Mouse (Mus musculus) MEL (cell line): ENCODE measurements around the gene Syt16. TPM values are rescaled to one million over a fixed set of nuclear protein-coding genes. Genes with fewer than 3 reads are reported as not detected.

Source experiments
- DNase-seq: peaks from one replicate; pipeline ENCODE4 v3.0.0; 2011; ENCODE audit warnings: low read depth, low spot score
- H3K27ac ChIP-seq: 2 replicates; pipeline ENCODE4 v1.5.1; 2012; ENCODE audit warnings: low read depth, mild to moderate bottlenecking, control low read depth, low read length, moderate library complexity; ENCODE audit not compliant: control insufficient read depth
- H3K27me3 ChIP-seq, 2 experiments: fragments of 150-350 bp in 1 of 2; sonication (generic) in 1 of 2; 2 replicates each; pipeline ENCODE4 v1.6.1; 2012; ENCODE audit warnings: low read length in 2 of 2, mild to moderate bottlenecking in 2 of 2, improper control_type of control experiment in 1 of 2, moderate library complexity in 1 of 2; ENCODE audit not compliant: insufficient read depth in 2 of 2, control insufficient read depth in 1 of 2
- H3K36me3 ChIP-seq, 2 experiments: 2 replicates each; pipeline ENCODE4 v1.6.1; 2012 to 2014; ENCODE audit warnings: low read length in 2 of 2, improper control_type of control experiment in 1 of 2, inconsistent platforms in 1 of 2, mild to moderate bottlenecking in 1 of 2; ENCODE audit not compliant: insufficient read depth in 2 of 2, control insufficient read depth in 1 of 2
- H3K4me1 ChIP-seq, 2 experiments: fragments of 150-350 bp in 1 of 2; sonication (generic) in 1 of 2; 2 replicates each; pipeline ENCODE4 v1.6.1; 2012; ENCODE audit warnings: low read length in 2 of 2, improper control_type of control experiment in 1 of 2, mild to moderate bottlenecking in 1 of 2; ENCODE audit not compliant: insufficient read depth in 2 of 2, control insufficient read depth in 1 of 2
- H3K4me3 ChIP-seq, 2 experiments: fragments of 150-350 bp in 1 of 2; sonication (generic) in 1 of 2; 2 replicates each; pipeline ENCODE4 v1.5.1; 2012; ENCODE audit warnings: low read depth in 2 of 2, low read length in 2 of 2, mild to moderate bottlenecking in 2 of 2, moderate library complexity in 2 of 2, control low read depth in 1 of 2, improper control_type of control experiment in 1 of 2; ENCODE audit not compliant: control insufficient read depth in 1 of 2, insufficient read depth in 1 of 2
- H3K79me2 ChIP-seq: 2 replicates; pipeline ENCODE4 v1.6.1; 2012; ENCODE audit warnings: mild to moderate bottlenecking, low read length, moderate library complexity; ENCODE audit not compliant: control insufficient read depth, poor library complexity, insufficient read depth
- H3K9ac ChIP-seq: 2 replicates; pipeline ENCODE4 v1.6.1; 2012; ENCODE audit warnings: low read depth, mild to moderate bottlenecking, control low read depth, low read length, moderate library complexity; ENCODE audit not compliant: control insufficient read depth, poor library complexity, severe bottlenecking
- H3K9me3 ChIP-seq: fragments of 150-350 bp; sonication (generic); replicated peaks from 2 replicates; pipeline ENCODE4 v1.6.1; 2012; ENCODE audit warnings: mild to moderate bottlenecking, low read length, improper control_type of control experiment, moderate library complexity; ENCODE audit not compliant: insufficient read depth
- CHD2 ChIP-seq: IDR thresholded peaks from 2 replicates; pipeline ENCODE4 v1.6.1; 2011; ENCODE audit warnings: low read length, improper control_type of control experiment
- EP300 ChIP-seq, 2 experiments: IDR thresholded peaks; 2 replicates each; pipeline ENCODE4 v1.6.1; 2011; ENCODE audit warnings: improper control_type of control experiment in 2 of 2, low read length in 2 of 2, low read depth in 1 of 2, mild to moderate bottlenecking in 1 of 2
- KAT2A ChIP-seq: conservative IDR thresholded peaks from 2 replicates; pipeline ENCODE4 v1.6.1; 2012; ENCODE audit warnings: low read depth, low read length, improper control_type of control experiment, inconsistent platforms
- MYB ChIP-seq: IDR thresholded peaks from 2 replicates; pipeline ENCODE4 v1.6.1; 2011; ENCODE audit warnings: mild to moderate bottlenecking, low read depth, low read length, improper control_type of control experiment
- NELFE ChIP-seq: IDR thresholded peaks from 2 replicates; pipeline ENCODE4 v1.6.1; 2011; ENCODE audit warnings: low read depth, low read length, improper control_type of control experiment
- USF1 ChIP-seq: IDR thresholded peaks from 2 replicates; pipeline ENCODE4 v1.6.1; 2014; ENCODE audit warnings: low read depth, mild to moderate bottlenecking, inconsistent platforms, low read length, improper control_type of control experiment, moderate library complexity
- ZC3H11A ChIP-seq: IDR thresholded peaks from 2 replicates; pipeline ENCODE4 v1.6.1; 2012; ENCODE audit warnings: low read depth, mild to moderate bottlenecking, inconsistent platforms, low read length, improper control_type of control experiment
- polyA plus RNA-seq, 2 experiments: library from polyadenylated mRNA; stranded (reverse) in 1 of 2; unstranded in 1 of 2; fragments of >175 nt in 1 of 2; fragments of >200 nt in 1 of 2; gene quantifications; 2 replicates each; pipeline versions ENCODE4 v1.2.1 to v1.2.4; 2012; ENCODE audit warnings: low replicate concordance in 2 of 2, low read depth in 1 of 2; ENCODE audit not compliant: insufficient read length in 2 of 2, insufficient read depth in 1 of 2, missing spikeins in 1 of 2
- total RNA-seq: library from RNA; depleted of rRNA; stranded (reverse); fragments of 300-350 nt; gene quantifications from 2 replicates; pipeline ENCODE4 v1.2.3, GENCODE M21; 2012

Syt16 gene
- total and polyA plus RNA-seq, 3 experiments: 0.07 TPM; not detected in 2

GRCm38 (mm10) chr12:73954785-73955184 lies 42.7 kb upstream of the Syt16 start:
- Histone ChIP-seq H3K4me1 (peaks cover 8 to 12% of the 10 kb centered on the region in 2 experiments), H3K4me3 (no peak overlapping the region), H3K36me3 (peaks cover 0 to 14% of the 10 kb centered on the region in 2 experiments; a peak in 2 of 4 replicates)
- TF ChIP-seq EP300 (IDR thresholded peaks at IDR 0.05; ENCODE audit: low read depth in 1 of 2, low read length in 2 of 2) (no peak), NELFE (no peak)
- TF ChIP-seq, all 39 proteins: peak for 0
- no peak overlapping the region for H3K27ac ChIP-seq
- no peaks in the 10 kb centered on the region for H3K9me3 ChIP-seq
- no peak overlapping the region for H3K9ac ChIP-seq
- H3K79me2 ChIP-seq: no peaks in the 10 kb centered on the region
- DNase-seq: no peak
- no peaks in the 10 kb centered on the region for H3K27me3 ChIP-seq

- no peak overlapping the region for H3K9ac ChIP-seq
- H3K4me3 ChIP-seq: no peak overlapping the region
- H3K9me3 ChIP-seq: no peaks in the 10 kb centered on the region
- no peaks in the 10 kb centered on the region for H3K27me3 ChIP-seq
- no peak overlapping the region for H3K27ac ChIP-seq
- no peak for TF ChIP-seq USF1
- TF ChIP-seq, all 39 proteins: peak for 0
- DNase-seq: no peak
- Histone ChIP-seq H3K4me1 (peaks cover 8 to 11% of the 10 kb centered on the region in 2 experiments), H3K36me3 (peaks cover 0 to 11% of the 10 kb centered on the region in 2 experiments; a peak in 2 of 4 replicates), H3K79me2 (no peaks in the 10 kb centered on the region)
Measured at GRCm38 (mm10) chr12:73957676-73958075, 39.8 kb upstream of the Syt16 start.

GRCm38 (mm10) chr12:73958830-73959229 lies 38.6 kb upstream of the Syt16 start:
- no peak for DNase-seq
- Histone ChIP-seq H3K27ac (no peak overlapping the region), H3K27me3 (no peaks in the 10 kb centered on the region), H3K36me3 (peaks cover 0 to 13% of the 10 kb centered on the region in 2 experiments; a peak in 2 of 4 replicates), H3K4me1 (peaks cover 8 to 10% of the 10 kb centered on the region in 2 experiments), H3K9me3 (no peaks in the 10 kb centered on the region), H3K79me2 (no peaks in the 10 kb centered on the region), H3K4me3 (no peak overlapping the region), H3K9ac (no peak overlapping the region)
- TF ChIP-seq KAT2A: no peak
- no peak for TF ChIP-seq MYB
- no peak for TF ChIP-seq ZC3H11A
- TF ChIP-seq CHD2: no peak
- TF ChIP-seq, all 39 proteins: peak for 0
